Mouse (Mus musculus): ENCODE measurements around the gene Sgcd. TPM values are rescaled to one million over a fixed set of nuclear protein-coding genes. Genes with fewer than 3 reads are reported as not detected.
A peak's percentile ranks its signal among the peaks of the same experiment; 100 is the strongest.

The Sgcd gene
- polyA plus RNA-seq, 1 experiment from 2014 or later: 6.4 TPM

- DNase-seq (ENCODE audit: low spot score): no peak
- no peaks in the 10 kb centered on the region for H3K36me3 ChIP-seq
- 100% methylated on average over 1 of the region's 1 CpGs for WGBS
- no peak overlapping the region for H3K4me3 ChIP-seq
- H3K27ac ChIP-seq: no peak overlapping the region
- H3K4me1 ChIP-seq: peaks cover 15% of the 10 kb centered on the region
- H3K27me3 ChIP-seq (ENCODE audit: low read depth, poor library complexity, severe bottlenecking): no peaks in the 10 kb centered on the region
- no peaks in the 10 kb centered on the region for H3K9me3 ChIP-seq (replicated peaks)
These were observed 859.6 kb downstream of the Sgcd start for GRCm38 (mm10) chr11:47129166-47129565.

DNA sequence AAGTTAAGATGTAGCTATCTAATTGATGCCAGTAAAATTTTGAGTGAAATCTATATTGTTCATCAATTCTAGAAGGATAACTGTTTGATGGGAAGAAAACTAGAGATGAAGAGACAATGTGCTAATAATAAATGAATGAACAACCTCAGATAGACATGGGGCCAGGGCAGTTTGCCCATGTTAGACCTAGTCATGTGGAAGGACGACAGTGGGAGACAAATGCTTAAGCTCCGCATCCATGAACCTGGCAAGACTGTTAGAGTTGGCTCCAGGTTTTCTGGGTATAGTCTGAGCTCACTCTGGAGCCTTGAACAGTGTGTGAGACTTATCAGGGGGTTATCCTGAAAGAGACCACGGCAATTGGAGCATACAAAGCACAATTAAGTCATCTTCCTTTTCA is 860.4 kb downstream of the Sgcd start:
- Histone ChIP-seq H3K9me3 (replicated peaks) (no peaks in the 10 kb centered on the region), H3K27me3 (ENCODE audit: low read depth, poor library complexity, severe bottlenecking) (no peaks in the 10 kb centered on the region), H3K27ac (no peak overlapping the region), H3K4me1 (peaks cover 15% of the 10 kb centered on the region), H3K4me3 (no peak overlapping the region), H3K36me3 (no peaks in the 10 kb centered on the region)
- no peak for DNase-seq (ENCODE audit: low spot score)
- WGBS: 85% methylated on average over 3 of the region's 3 CpGs

- Histone ChIP-seq H3K9me3 (replicated peaks) (no peaks in the 10 kb centered on the region), H3K4me1 (0 out of 2 replicates have a peak, but pooled peaks cover 3% of the 10 kb centered on the region), H3K27me3 (ENCODE audit: low read depth, poor library complexity, severe bottlenecking) (no peaks in the 10 kb centered on the region), H3K36me3 (no peaks in the 10 kb centered on the region), H3K27ac (no peak overlapping the region), H3K4me3 (no peak overlapping the region)
- no peak for DNase-seq (ENCODE audit: low spot score)
- WGBS: 89% methylated on average over 1 of the region's 1 CpGs
These were observed 867.9 kb downstream of the Sgcd start for GRCm38 (mm10) chr11:47120874-47121273.

DNA sequence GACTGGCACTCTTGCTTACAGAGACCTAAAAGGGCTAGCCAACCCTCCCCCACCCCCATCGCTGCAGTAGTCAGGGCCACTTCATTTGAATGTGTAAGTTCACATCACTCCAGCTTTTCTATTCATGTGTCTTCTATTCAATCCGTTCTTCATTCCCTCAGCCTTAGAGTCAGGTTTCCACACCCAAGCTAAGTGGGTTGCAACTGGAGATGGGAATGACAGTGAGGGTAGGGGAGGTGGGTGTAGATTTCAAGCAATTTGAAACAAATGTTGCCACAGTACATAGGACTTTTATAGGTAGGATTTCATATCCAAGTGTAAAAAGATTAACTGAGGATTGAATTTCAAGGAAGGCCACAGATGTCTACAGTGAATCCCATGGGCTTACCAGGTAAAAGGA is 870.9 kb downstream of the Sgcd start:
- H3K4me1 ChIP-seq: peaks cover 15% of the 10 kb centered on the region
- WGBS: 45% methylated on average over 2 of the region's 2 CpGs
- no peaks in the 10 kb centered on the region for H3K9me3 ChIP-seq (replicated peaks)
- no peak overlapping the region for H3K4me3 ChIP-seq
- no peaks in the 10 kb centered on the region for H3K27me3 ChIP-seq (ENCODE audit: low read depth, poor library complexity, severe bottlenecking)
- no peak for DNase-seq (ENCODE audit: low spot score)
- H3K36me3 ChIP-seq: no peaks in the 10 kb centered on the region
- no peak overlapping the region for H3K27ac ChIP-seq

GRCm38 (mm10) chr11:47114366-47114765 is 874.4 kb downstream of the Sgcd start:
- WGBS: 87% methylated on average over 4 of the region's 4 CpGs
- H3K27me3 ChIP-seq (ENCODE audit: low read depth, poor library complexity, severe bottlenecking): no peaks in the 10 kb centered on the region
- H3K27ac ChIP-seq: no peak overlapping the region
- no peaks in the 10 kb centered on the region for H3K9me3 ChIP-seq (replicated peaks)
- no peak overlapping the region for H3K4me3 ChIP-seq
- no peaks in the 10 kb centered on the region for H3K36me3 ChIP-seq
- no peak for DNase-seq (ENCODE audit: low spot score)
- peaks cover 24% of the 10 kb centered on the region for H3K4me1 ChIP-seq

GRCm38 (mm10) chr11:47113081-47113480 is 875.7 kb downstream of the Sgcd start:
- Histone ChIP-seq H3K9me3 (replicated peaks) (no peaks in the 10 kb centered on the region), H3K36me3 (no peaks in the 10 kb centered on the region), H3K27ac (0 out of 2 replicates have a peak overlapping the region, but pooled peaks have one; percentile 1), H3K4me3 (no peak overlapping the region), H3K27me3 (ENCODE audit: low read depth, poor library complexity, severe bottlenecking) (no peaks in the 10 kb centered on the region), H3K4me1 (peaks cover 24% of the 10 kb centered on the region)
- peak; percentile 43 for DNase-seq (ENCODE audit: low spot score)
- WGBS: 28% methylated on average over 5 of the region's 5 CpGs

GRCm38 (mm10) chr11:47110314-47110713 is 878.5 kb downstream of the Sgcd start:
- peaks cover 20% of the 10 kb centered on the region for H3K4me1 ChIP-seq
- no peak for DNase-seq (ENCODE audit: low spot score)
- H3K9me3 ChIP-seq (replicated peaks): no peaks in the 10 kb centered on the region
- no peak overlapping the region for H3K27ac ChIP-seq
- no peaks in the 10 kb centered on the region for H3K27me3 ChIP-seq (ENCODE audit: low read depth, poor library complexity, severe bottlenecking)
- H3K4me3 ChIP-seq: no peak overlapping the region
- H3K36me3 ChIP-seq: no peaks in the 10 kb centered on the region

GRCm38 (mm10) chr11:47107661-47108060 is 881.1 kb downstream of the Sgcd start:
- no peak overlapping the region for H3K27ac ChIP-seq
- WGBS: 91% methylated on average over 2 of the region's 2 CpGs
- no peaks in the 10 kb centered on the region for H3K36me3 ChIP-seq
- no peaks in the 10 kb centered on the region for H3K27me3 ChIP-seq (ENCODE audit: low read depth, poor library complexity, severe bottlenecking)
- H3K4me3 ChIP-seq: no peak overlapping the region
- no peak for DNase-seq (ENCODE audit: low spot score)
- H3K4me1 ChIP-seq: peaks cover 6% of the 10 kb centered on the region
- H3K9me3 ChIP-seq (replicated peaks): no peaks in the 10 kb centered on the region

- Histone ChIP-seq H3K4me1 (no peaks in the 10 kb centered on the region), H3K9me3 (replicated peaks) (no peaks in the 10 kb centered on the region), H3K4me3 (no peak overlapping the region), H3K36me3 (no peaks in the 10 kb centered on the region), H3K27ac (no peak overlapping the region), H3K27me3 (ENCODE audit: low read depth, poor library complexity, severe bottlenecking) (no peaks in the 10 kb centered on the region)
- 82% methylated on average over 5 of the region's 5 CpGs for WGBS
- no peak for DNase-seq (ENCODE audit: low spot score)
These were observed 895.4 kb downstream of the Sgcd start for GRCm38 (mm10) chr11:47093296-47093912.

- H3K4me1 ChIP-seq: no peaks in the 10 kb centered on the region
- no peaks in the 10 kb centered on the region for H3K9me3 ChIP-seq (replicated peaks)
- H3K27ac ChIP-seq: no peak overlapping the region
- 93% methylated on average over 1 of the region's 1 CpGs for WGBS
- no peak for DNase-seq (ENCODE audit: low spot score)
- H3K36me3 ChIP-seq: no peaks in the 10 kb centered on the region
- H3K4me3 ChIP-seq: no peak overlapping the region
- H3K27me3 ChIP-seq (ENCODE audit: low read depth, poor library complexity, severe bottlenecking): no peaks in the 10 kb centered on the region
These were observed 906.3 kb downstream of the Sgcd start for GRCm38 (mm10) chr11:47082517-47082916.

DNA sequence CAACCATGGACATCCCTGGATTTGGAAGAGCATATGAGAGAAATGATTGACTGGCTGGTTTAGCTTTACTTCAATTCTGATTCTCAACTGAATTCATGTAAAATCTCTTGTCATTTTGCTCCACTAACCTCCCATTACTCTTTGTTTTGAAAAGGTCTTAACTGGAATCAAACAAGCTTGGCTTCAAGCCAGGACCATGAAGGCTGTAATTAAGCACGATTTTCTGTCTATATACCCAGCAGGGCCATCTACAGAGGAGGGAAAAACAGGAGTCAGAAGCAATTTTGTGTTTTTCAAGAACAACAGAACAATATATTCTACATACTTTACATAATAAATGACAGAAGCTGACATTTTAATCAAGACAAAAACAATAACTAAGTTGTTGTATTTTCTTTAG is 915.2 kb downstream of the Sgcd start:
- Histone ChIP-seq H3K27ac (no peak overlapping the region), H3K4me1 (no peaks in the 10 kb centered on the region), H3K9me3 (replicated peaks) (no peaks in the 10 kb centered on the region), H3K27me3 (ENCODE audit: low read depth, poor library complexity, severe bottlenecking) (no peaks in the 10 kb centered on the region), H3K36me3 (no peaks in the 10 kb centered on the region), H3K4me3 (no peak overlapping the region)
- no peak for DNase-seq (ENCODE audit: low spot score)
- 68% methylated on average over 1 of the region's 1 CpGs for WGBS

DNA sequence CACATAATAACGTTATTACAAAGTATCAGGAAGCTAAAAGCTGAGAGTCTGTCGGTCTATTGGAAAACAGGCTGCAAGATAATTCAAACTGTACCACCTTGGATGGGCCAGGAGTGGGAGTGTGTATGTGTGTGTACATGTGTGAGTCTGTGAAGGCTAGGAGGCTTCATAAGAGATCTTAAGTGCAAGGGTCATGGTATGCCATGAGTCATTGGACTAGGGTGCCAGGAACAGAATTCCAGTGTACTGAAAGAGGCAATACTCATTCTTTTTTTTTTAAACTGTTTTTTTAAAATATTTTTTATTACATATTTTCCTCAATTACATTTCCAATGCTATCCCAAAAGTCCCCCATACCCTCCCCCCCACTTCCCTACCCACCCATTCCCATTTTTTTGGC is 917.6 kb downstream of the Sgcd start:
- Histone ChIP-seq H3K4me3 (no peak overlapping the region), H3K4me1 (no peaks in the 10 kb centered on the region), H3K27me3 (ENCODE audit: low read depth, poor library complexity, severe bottlenecking) (no peaks in the 10 kb centered on the region), H3K27ac (no peak overlapping the region), H3K36me3 (no peaks in the 10 kb centered on the region), H3K9me3 (replicated peaks) (no peaks in the 10 kb centered on the region)
- WGBS: 88% methylated on average over 2 of the region's 2 CpGs
- no peak for DNase-seq (ENCODE audit: low spot score)

GRCm38 (mm10) chr11:47069769-47070384 is 918.9 kb downstream of the Sgcd start:
- no peak for DNase-seq (ENCODE audit: low spot score)
- Histone ChIP-seq H3K27ac (no peak overlapping the region), H3K4me3 (no peak overlapping the region), H3K4me1 (no peaks in the 10 kb centered on the region), H3K36me3 (no peaks in the 10 kb centered on the region), H3K9me3 (replicated peaks) (no peaks in the 10 kb centered on the region), H3K27me3 (ENCODE audit: low read depth, poor library complexity, severe bottlenecking) (no peaks in the 10 kb centered on the region)
- 84% methylated on average over 2 of the region's 2 CpGs for WGBS

- Histone ChIP-seq H3K4me3 (no peak overlapping the region), H3K27me3 (ENCODE audit: low read depth, poor library complexity, severe bottlenecking) (no peaks in the 10 kb centered on the region), H3K4me1 (no peaks in the 10 kb centered on the region; the same call in 1 of the 2 replicates), H3K36me3 (no peaks in the 10 kb centered on the region), H3K27ac (no peak overlapping the region), H3K9me3 (replicated peaks) (no peaks in the 10 kb centered on the region)
- WGBS: 89% methylated on average over 4 of the region's 4 CpGs
- no peak for DNase-seq (ENCODE audit: low spot score)
These were observed 925.1 kb downstream of the Sgcd start for GRCm38 (mm10) chr11:47063690-47064089.
